Mouse (Mus musculus) cerebellum, adult 11 months (tissue): ENCODE measurements at regions not wholly inside any gene's neighbourhood (a gene's known extent, or its start where the extent isn't known, plus 50 kb on each side); places are given as distances from the start of the nearest gene placed in this dataset.

Experiments used
- DNase-seq: peaks from one replicate; pipeline ENCODE4 v3.0.0; 2022

DNA sequence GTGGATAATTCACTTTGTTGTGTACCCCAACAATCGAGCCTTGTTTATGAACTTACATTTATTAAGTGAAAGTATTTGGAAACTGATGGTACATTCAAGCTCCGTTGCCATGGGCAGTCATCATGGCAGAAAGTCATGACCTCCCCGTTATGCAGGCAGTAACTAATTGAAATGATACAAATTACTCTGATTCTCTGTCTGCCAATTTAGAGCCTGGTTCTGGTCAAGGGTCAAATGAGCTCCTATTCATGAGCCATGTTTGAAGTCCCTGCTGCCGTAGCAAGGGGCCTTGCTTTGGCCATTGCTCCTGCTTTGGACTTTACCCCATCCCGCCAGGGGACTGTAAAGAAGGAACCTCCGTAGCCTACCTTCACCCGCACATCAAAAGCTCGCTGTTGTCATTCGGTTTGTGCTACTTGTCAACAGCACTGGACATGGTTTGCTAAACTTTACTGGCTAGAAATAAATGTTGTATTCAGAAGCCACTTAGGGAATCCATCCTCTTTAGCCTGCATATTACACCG lies 152.8 kb upstream of the Foxd3 start:
- DNase-seq = no peak

DNA sequence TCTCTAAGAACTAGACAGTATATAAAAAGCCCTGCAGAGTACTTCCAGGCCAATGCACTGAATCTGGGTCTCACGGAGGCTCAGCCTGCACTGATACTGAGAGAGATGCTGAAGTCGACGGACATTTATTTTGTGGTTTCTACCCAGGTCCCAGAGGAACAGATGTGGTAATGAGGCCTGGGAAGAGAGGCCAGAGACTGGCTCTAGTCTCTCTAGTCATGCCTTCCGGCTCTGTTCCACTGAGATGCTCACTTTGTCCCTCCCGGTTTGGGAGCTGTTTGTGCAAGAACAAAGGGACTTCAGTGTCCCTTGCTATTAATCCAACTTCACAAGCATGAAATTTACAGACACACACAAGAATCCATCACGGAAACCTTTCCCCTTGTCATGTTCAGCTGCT lies 144.1 kb upstream of the Foxd3 start:
- no peak for DNase-seq

- no peak for DNase-seq
Measured at GRCm38 (mm10) chr4:99516883-99517282, 139.2 kb upstream of the Foxd3 start.

- no peak for DNase-seq
Measured at GRCm38 (mm10) chr4:99527441-99527840, 128.7 kb upstream of the Foxd3 start.

DNA sequence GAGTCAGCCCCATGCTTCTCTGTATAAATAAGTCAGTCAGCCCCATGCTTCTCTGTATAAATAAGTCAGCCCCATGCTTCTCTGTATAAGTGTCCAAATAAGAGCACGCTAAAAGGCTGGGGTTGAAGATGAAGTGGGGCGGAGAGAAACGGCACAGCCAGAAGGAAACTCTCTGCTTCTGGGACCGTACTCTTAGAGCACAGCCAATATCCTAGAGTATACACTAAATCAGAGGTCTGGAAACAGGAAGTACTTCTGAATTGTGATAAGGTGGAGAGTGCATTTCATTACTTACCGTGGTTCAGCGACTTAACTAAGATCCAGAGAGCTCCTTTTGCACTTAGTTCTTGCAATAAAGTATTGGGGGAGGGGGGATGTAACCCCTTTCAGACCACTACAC lies 112.1 kb upstream of the Foxd3 start:
- no peak for DNase-seq

- no peak for DNase-seq
Measured at GRCm38 (mm10) chr4:99545742-99546141, 110.4 kb upstream of the Foxd3 start.

- no peak for DNase-seq
Measured at GRCm38 (mm10) chr4:99557963-99558362, 98.1 kb upstream of the Foxd3 start.

- DNase-seq = no peak
Measured at GRCm38 (mm10) chr4:99560604-99561003, 95.5 kb upstream of the Foxd3 start.

GRCm38 (mm10) chr4:99561506-99561937 lies 94.6 kb upstream of the Foxd3 start:
- peak; percentile 27 for DNase-seq

- no peak for DNase-seq
Measured at GRCm38 (mm10) chr4:99565401-99565800, 90.7 kb upstream of the Foxd3 start.

- peak; percentile 31 for DNase-seq
Measured at GRCm38 (mm10) chr4:99572841-99573642, 83.1 kb upstream of the Foxd3 start.

DNA sequence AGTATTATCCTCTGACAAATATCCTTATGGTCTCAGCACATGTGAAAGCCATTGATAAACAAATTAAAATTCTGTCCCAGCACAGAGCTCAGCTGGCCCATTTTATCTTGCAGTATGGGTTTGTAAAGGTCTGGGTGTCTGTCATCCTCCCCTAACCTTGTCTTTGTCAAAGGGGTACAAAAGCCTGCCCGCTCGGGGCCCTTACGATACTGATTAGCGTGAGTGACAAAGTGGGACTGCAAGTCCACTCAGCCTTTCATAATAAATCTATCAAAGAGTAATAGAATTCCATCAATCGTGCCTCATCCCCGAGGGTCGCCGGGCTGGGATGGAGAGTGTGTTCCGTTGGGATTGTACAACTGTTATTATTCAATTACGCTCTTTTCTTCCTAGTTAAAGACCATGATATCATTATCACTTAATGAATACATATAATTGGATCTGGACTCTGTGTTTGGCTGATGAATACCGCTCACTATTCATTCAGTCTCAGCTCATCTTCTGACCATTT lies 82.0 kb upstream of the Foxd3 start:
- DNase-seq = no peak

DNA sequence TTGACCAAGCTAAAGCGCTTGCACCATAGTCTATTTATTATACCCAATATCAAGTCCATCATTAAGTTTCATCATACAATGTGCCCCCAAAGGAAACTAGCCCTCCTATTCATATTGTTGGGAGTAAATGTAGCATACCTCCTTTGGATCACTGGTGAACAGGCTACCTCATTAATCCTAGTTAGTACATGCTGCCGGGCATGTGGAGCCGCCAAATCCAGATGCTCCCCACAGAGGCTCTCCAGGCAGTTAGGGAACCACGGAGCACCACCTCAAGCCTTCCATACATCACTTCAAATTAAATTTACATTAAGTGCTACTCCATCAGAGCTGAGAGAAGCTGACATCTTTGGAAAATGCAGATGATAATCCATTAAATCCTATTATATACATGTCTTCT lies 81.1 kb upstream of the Foxd3 start:
- DNase-seq = no peak

- no peak for DNase-seq
Measured at GRCm38 (mm10) chr4:99597781-99598180, 58.3 kb upstream of the Foxd3 start.

- DNase-seq = no peak
Measured at GRCm38 (mm10) chr4:99600741-99601140, 55.4 kb upstream of the Foxd3 start.

DNA sequence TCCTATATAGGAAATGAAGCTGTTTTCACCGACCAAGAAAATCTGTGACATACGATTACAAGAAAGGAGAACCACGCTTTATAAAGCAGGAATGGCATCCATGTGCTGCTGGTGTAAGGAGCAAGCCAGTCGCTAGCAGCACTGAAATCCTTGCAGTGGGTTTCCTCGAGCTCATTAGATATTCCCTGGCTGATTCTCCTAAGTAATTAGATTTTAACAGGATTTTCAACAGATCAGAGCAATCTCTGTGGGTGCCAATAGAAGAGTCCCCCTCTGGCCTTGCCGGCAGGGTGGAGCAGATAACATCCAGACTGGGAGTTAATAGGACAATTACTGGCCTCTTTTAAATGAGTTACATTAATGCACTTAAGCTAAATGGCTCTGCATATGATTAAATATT lies 54.6 kb upstream of the Foxd3 start:
- no peak for DNase-seq
